Mouse (Mus musculus) E14TG2a.4 (cell line): ENCODE results near the gene Mlh3.

Source experiments
- H3K27me3 ChIP-seq: 2 replicates; pipeline ENCODE4 v1.6.1; 2014; ENCODE audit warnings: low read length, control low read depth; ENCODE audit not compliant: insufficient read depth
- H3K36me3 ChIP-seq: 2 replicates; pipeline ENCODE4 v1.6.1; 2014; ENCODE audit warnings: low read length, control low read depth; ENCODE audit not compliant: insufficient read depth
- H3K4me1 ChIP-seq: replicated peaks from 2 replicates; pipeline ENCODE4 v1.6.1; 2014; ENCODE audit warnings: low read depth, low read length, control low read depth
- H3K4me3 ChIP-seq: replicated peaks from 2 replicates; pipeline ENCODE4 v1.5.1; 2014; ENCODE audit warnings: mild to moderate bottlenecking, low read length
- H3K9me3 ChIP-seq: 2 replicates; pipeline ENCODE4 v1.6.1; 2014; ENCODE audit warnings: low read length, control low read depth
- CTCF ChIP-seq: conservative IDR thresholded peaks from 2 replicates; pipeline ENCODE4 v1.5.1; 2014; ENCODE audit warnings: low read length
- NANOG ChIP-seq: IDR thresholded peaks from 2 replicates; pipeline ENCODE4 v1.6.1; 2014; ENCODE audit warnings: borderline replicate concordance, low read length, mixed read lengths
- POU5F1 ChIP-seq: IDR thresholded peaks from 2 replicates; pipeline ENCODE4 v1.6.1; 2014; ENCODE audit warnings: low read length, borderline replicate concordance

Gene Mlh3

GRCm38 (mm10) chr12:85296915-85297314 is 26.5 kb upstream of the Mlh3 start:
- TF ChIP-seq NANOG (no peak), POU5F1 (no peak), CTCF (no peak)
- Histone ChIP-seq H3K9me3 (peaks cover 14% of the 10 kb centered on the region), H3K27me3 (peaks cover 6% of the 10 kb centered on the region; the same call in 1 of the 2 replicates), H3K4me3 (0 out of 2 replicates have a peak overlapping the region, but pooled peaks have one; percentile 68), H3K36me3 (peaks cover 22% of the 10 kb centered on the region), H3K4me1 (peaks cover 19% of the 10 kb centered on the region)

GRCm38 (mm10) chr12:85295506-85295905 is 25.1 kb upstream of the Mlh3 start:
- Histone ChIP-seq H3K4me1 (peaks cover 24% of the 10 kb centered on the region), H3K4me3 (no peak overlapping the region), H3K27me3 (peaks cover 11% of the 10 kb centered on the region), H3K9me3 (peaks cover 14% of the 10 kb centered on the region), H3K36me3 (peaks cover 8% of the 10 kb centered on the region)
- TF ChIP-seq NANOG (no peak), CTCF (no peak)

DNA sequence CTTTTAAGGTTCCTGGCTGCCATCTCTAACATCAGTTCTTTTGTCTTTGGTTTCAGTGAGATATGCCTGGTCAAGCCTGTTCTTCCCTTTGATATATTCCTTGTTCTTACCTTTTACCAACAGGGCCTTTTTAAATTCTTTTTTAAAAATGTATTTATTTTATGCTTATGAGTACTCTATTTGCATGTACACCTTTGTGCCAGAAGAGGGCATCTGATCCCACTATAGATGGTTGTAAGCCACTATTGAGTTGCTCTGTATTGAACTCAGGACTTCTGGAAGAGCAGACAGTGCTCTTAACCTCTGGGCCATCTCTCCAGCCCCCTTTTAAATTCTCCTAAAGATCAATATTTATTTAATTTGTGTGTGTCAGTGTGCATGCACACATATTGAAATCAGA is 22.5 kb upstream of the Mlh3 start:
- TF ChIP-seq CTCF (no peak), POU5F1 (no peak), NANOG (no peak)
- Histone ChIP-seq H3K4me3 (no peak overlapping the region), H3K27me3 (peaks cover 31% of the 10 kb centered on the region), H3K36me3 (no peaks in the 10 kb centered on the region), H3K9me3 (peaks cover 14% of the 10 kb centered on the region), H3K4me1 (peaks cover 42% of the 10 kb centered on the region)

DNA sequence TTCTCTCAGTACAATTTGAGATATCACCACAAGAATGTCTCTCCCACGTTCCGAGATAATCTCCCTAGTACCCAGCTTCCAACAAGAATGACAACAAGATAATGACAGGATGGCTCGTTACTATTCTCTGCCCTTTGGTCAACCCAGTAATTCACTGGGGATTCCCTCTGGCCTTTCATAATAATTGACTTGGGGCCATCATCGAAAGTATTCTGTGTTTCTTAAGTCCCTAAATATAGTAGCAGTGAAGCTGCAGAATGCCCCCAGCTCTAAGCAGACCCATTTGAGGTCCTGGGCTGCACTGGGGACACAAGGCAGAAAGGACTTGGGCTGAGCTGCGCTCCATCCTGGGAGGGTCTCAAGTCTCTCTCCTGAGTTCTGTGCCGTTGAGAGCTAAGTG is 21.9 kb upstream of the Mlh3 start:
- H3K4me3 ChIP-seq, result no peak overlapping the region
- H3K4me1 ChIP-seq, result peaks cover 44% of the 10 kb centered on the region
- no peaks in the 10 kb centered on the region for H3K36me3 ChIP-seq
- TF ChIP-seq NANOG (no peak), POU5F1 (no peak), CTCF (no peak)
- peaks cover 14% of the 10 kb centered on the region for H3K9me3 ChIP-seq
- peaks cover 31% of the 10 kb centered on the region for H3K27me3 ChIP-seq

DNA sequence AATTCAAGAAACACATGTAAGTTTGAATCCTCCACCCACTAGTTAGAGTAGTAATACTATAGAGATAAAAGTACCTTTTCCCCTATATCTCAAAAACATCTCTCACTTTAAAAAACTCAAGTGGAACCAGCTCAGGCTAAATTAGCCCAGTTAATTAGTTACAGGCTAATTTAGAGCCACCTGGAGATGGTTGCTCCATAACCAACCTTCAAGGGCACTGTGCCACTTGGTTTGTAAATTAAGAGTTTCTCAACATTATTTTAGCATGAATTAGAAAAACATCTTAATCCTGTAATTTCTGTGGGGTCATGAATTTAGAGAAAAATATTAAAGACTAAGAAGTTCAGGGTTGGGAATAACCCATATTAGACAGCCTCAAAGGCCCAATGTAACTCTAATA is 21.1 kb upstream of the Mlh3 start:
- Histone ChIP-seq H3K4me1 (peaks cover 41% of the 10 kb centered on the region), H3K36me3 (no peaks in the 10 kb centered on the region), H3K4me3 (no peak overlapping the region), H3K9me3 (peaks cover 14% of the 10 kb centered on the region), H3K27me3 (peaks cover 30% of the 10 kb centered on the region)
- TF ChIP-seq POU5F1, result no peak
- TF ChIP-seq CTCF, result no peak
- no peak for TF ChIP-seq NANOG

- peaks cover 34% of the 10 kb centered on the region for H3K4me1 ChIP-seq
- H3K4me3 ChIP-seq, result peak overlapping the region; percentile 80; the same call in 1 of the 2 replicates
- peaks cover 14% of the 10 kb centered on the region for H3K9me3 ChIP-seq
- no peaks in the 10 kb centered on the region for H3K36me3 ChIP-seq
- no peak for TF ChIP-seq CTCF
- no peak for TF ChIP-seq POU5F1
- TF ChIP-seq NANOG, result no peak
- H3K27me3 ChIP-seq, result peaks cover 27% of the 10 kb centered on the region
Measured at GRCm38 (mm10) chr12:85290633-85291032, 20.2 kb upstream of the Mlh3 start.

GRCm38 (mm10) chr12:85289157-85290000 is 19.0 kb upstream of the Mlh3 start:
- peaks cover 7% of the 10 kb centered on the region for H3K9me3 ChIP-seq
- H3K36me3 ChIP-seq, result no peaks in the 10 kb centered on the region
- peaks cover 34% of the 10 kb centered on the region for H3K4me1 ChIP-seq
- H3K27me3 ChIP-seq, result peaks cover 27% of the 10 kb centered on the region
- no peak for TF ChIP-seq POU5F1
- TF ChIP-seq NANOG, result no peak
- TF ChIP-seq CTCF, result no peak
- H3K4me3 ChIP-seq, result peak overlapping the region; percentile 80

GRCm38 (mm10) chr12:85288486-85289156 is 18.2 kb upstream of the Mlh3 start, which contains the start of gene Zc2hc1c:
Zc2hc1c (plus strand) TSS chr12:85288591.
- TF ChIP-seq NANOG (no peak), CTCF (no peak), POU5F1 (no peak)
- H3K4me1 ChIP-seq, result peaks cover 34% of the 10 kb centered on the region
- no peaks in the 10 kb centered on the region for H3K9me3 ChIP-seq
- H3K36me3 ChIP-seq, result no peaks in the 10 kb centered on the region
- H3K4me3 ChIP-seq, result peak within 1 kb of the TSS; percentile 80
- peaks cover 27% of the 10 kb centered on the region for H3K27me3 ChIP-seq
